Mouse (Mus musculus): ENCODE data around the gene Rac2. TPM values are rescaled to one million over a fixed set of nuclear protein-coding genes. Genes with fewer than 3 reads are reported as not detected.

The Rac2 gene
- polyA plus RNA-seq (2012; rRNA removed): 39.9 and 58.5 TPM in 2 replicates

GRCm38 (mm10) chr15:78572658-78573397, at the start of gene Rac2:
Gene Rac2 (minus strand): TSS chr15:78572783.

GRCm38 (mm10) chr15:78596914-78597313, 24.3 kb upstream of the Rac2 start, which contains the start of gene Cyth4:
Gene Cyth4 (plus strand): TSS chr15:78597047.

GRCm38 (mm10) chr15:78544561-78545001, 28.0 kb downstream of the Rac2 start, which contains the start of gene Sstr3:
Gene Sstr3 (minus strand): TSS chr15:78544685.

GRCm38 (mm10) chr15:78530671-78531450, 41.7 kb downstream of the Rac2 start, which contains the start of gene C1qtnf6:
Gene C1qtnf6 (minus strand): TSS chr15:78531416.

Other genes with a start within 250 kb of the Rac2 start
- 3.4 and 4.9 TPM in 2 replicates for gene Csf2rb, start 247.0 kb downstream of the Rac2 start, polyA plus RNA-seq (2012; rRNA removed)
- gene Tex33, start 176.9 kb downstream of the Rac2 start, polyA plus RNA-seq (2012; rRNA removed): 0.05 TPM in 1 of 2 replicates, not detected in the other
- gene Tst, start 166.9 kb downstream of the Rac2 start, polyA plus RNA-seq (2012; rRNA removed): 79.6 and 92.2 TPM in 2 replicates
- 70.0 and 89.7 TPM in 2 replicates for gene Mpst, start 166.4 kb downstream of the Rac2 start, polyA plus RNA-seq (2012; rRNA removed)
- gene Kctd17, start 144.2 kb downstream of the Rac2 start, polyA plus RNA-seq (2012; rRNA removed): 6.1 and 6.4 TPM in 2 replicates
- gene Tmprss6, start 104.1 kb downstream of the Rac2 start, polyA plus RNA-seq (2012; rRNA removed): 11.2 and 12.6 TPM in 2 replicates
- 0.20 and 0.27 TPM in 2 replicates for gene Il2rb, start 77.5 kb downstream of the Rac2 start, polyA plus RNA-seq (2012; rRNA removed)
- 4.7 TPM in 2 replicates for gene C1qtnf6, start 41.4 kb downstream of the Rac2 start, polyA plus RNA-seq (2012; rRNA removed)
- gene Sstr3, start 28.1 kb downstream of the Rac2 start, polyA plus RNA-seq (2012; rRNA removed): 0.01 and 0.02 TPM in 2 replicates
- gene Cyth4, start 24.3 kb upstream of the Rac2 start, polyA plus RNA-seq (2012; rRNA removed): 6.5 and 8.1 TPM in 2 replicates
- gene Elfn2, start 146.0 kb upstream of the Rac2 start, polyA plus RNA-seq (2012; rRNA removed): not detected in 2 replicates
- gene Mfng, start 200.7 kb upstream of the Rac2 start, polyA plus RNA-seq (2012; rRNA removed): 2.8 and 3.6 TPM in 2 replicates
- gene Card10, start 230.3 kb upstream of the Rac2 start, polyA plus RNA-seq (2012; rRNA removed): 1.7 and 2.2 TPM in 2 replicates

Data from liver, embryonic 14 days (tissue).